8 mouse cellular contexts compared by ENCODE assay signal in the genomic region with DNA sequence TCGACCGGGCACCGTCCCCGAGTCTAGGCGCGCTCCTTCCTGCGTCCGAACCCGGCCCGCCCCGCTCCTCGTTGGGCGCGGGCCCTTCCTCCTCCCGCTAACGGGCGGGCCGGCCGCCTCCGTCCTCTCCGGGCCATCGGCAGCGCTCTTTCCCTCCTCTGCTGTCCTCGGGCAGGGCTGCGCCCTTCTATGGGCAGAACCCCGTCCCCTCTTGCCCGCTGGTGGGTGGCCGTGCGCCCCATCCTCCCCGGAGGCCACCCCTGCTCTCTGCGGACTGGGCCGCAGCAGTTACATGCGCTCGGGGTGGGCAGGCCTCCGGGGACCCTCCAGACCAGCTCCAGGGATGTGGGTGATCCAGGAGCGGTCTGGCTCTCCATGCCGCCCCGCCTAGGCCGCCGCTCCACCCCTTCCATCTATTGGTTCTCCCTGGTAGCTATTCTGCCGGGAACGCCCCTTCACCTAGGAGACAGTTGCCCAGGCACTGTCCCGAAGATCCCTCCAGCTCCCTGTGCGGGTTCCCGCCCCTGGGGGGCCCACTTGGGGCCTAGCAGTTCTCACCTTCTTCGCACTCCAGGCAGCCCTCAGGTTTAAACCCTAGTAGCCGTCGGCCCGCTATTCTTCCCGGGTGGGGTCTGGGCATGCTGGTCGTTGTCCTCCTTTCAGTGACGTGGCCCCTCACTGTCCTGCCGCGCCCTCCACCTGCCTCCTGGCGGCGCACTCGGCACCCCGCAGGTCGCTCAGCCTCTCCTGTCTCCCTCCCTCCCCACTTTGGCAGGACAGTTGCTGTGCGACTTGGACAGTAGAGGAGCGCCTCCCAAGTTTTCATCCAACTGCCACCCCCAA. TPM values are rescaled to one million over a fixed set of nuclear protein-coding genes. Genes with fewer than 3 reads are reported as not detected.
DNase-seq lines count a peak whose midpoint lies in the region; ATAC-seq and TF ChIP-seq lines count a peak whose summit lies in the region.

No protein-coding gene starts in this region.

- H3K4me2 ChIP-seq in kidney, embryonic 15.5 days: peak overlapping the region; percentile 95
- H3K4me2 ChIP-seq in limb, embryonic 15.5 days: peak overlapping the region; percentile 98
- H3K4me2 ChIP-seq in midbrain, postnatal 0 days (ENCODE audit: low read depth, low read length, poor library complexity, severe bottlenecking): peak overlapping the region; percentile 84

- H3K36me3 ChIP-seq in C2C12 (ENCODE audit: control insufficient read depth, insufficient read depth): peaks cover 35% of the 10 kb centered on the region
- peaks cover 38% of the 10 kb centered on the region for H3K36me3 ChIP-seq in heart, embryonic 10.5 days
- H3K36me3 ChIP-seq in kidney, embryonic 15.5 days: peaks cover 38% of the 10 kb centered on the region
- peaks cover 34% of the 10 kb centered on the region for H3K36me3 ChIP-seq in limb, embryonic 15.5 days
- H3K36me3 ChIP-seq in midbrain, postnatal 0 days (ENCODE audit: insufficient read depth, low read length): peaks cover 25% of the 10 kb centered on the region

- H3K79me3 ChIP-seq in C2C12 (ENCODE audit: low read depth): peaks cover 6% of the 10 kb centered on the region

- under 1% methylated on average over 61 of the region's 61 CpGs for WGBS in heart, embryonic 10.5 days
- WGBS in kidney, embryonic 15.5 days: under 1% methylated on average over 57 of the region's 61 CpGs
- under 1% methylated on average over 56 of the region's 61 CpGs for WGBS in limb, embryonic 15.5 days
- under 1% methylated on average over 59 of the region's 61 CpGs for WGBS in midbrain, postnatal 0 days

- peaks cover 23% of the 10 kb centered on the region for H3K79me2 ChIP-seq in C2C12 (ENCODE audit: control insufficient read depth, insufficient read depth)

- TF ChIP-seq POLR2A in embryonic fibroblast, embryonic 13.5 days (IDR thresholded peaks at IDR 0.05; ENCODE audit: low read depth, low read length): peak; percentile 76

- peak overlapping the region; percentile 97 for H3K9ac ChIP-seq in kidney, embryonic 15.5 days
- peak overlapping the region; percentile 87 for H3K9ac ChIP-seq in limb, embryonic 15.5 days
- peak overlapping the region; percentile 98 for H3K9ac ChIP-seq in midbrain, postnatal 0 days (replicated peaks; ENCODE audit: low read length, poor library complexity, severe bottlenecking)

- peak overlapping the region; percentile 97 for H3ac ChIP-seq in C2C12 (ENCODE audit: control insufficient read depth, insufficient read length, low read depth)

- peak overlapping the region; percentile 63 for H3K27ac ChIP-seq in embryonic fibroblast, embryonic 13.5 days (ENCODE audit: insufficient read depth, low read length)
- H3K27ac ChIP-seq in heart, embryonic 10.5 days: peak overlapping the region; percentile 96
- peak overlapping the region; percentile 93 for H3K27ac ChIP-seq in kidney, embryonic 15.5 days
- H3K27ac ChIP-seq in limb, embryonic 15.5 days: peak overlapping the region; percentile 90
- peak overlapping the region; percentile 91 for H3K27ac ChIP-seq in midbrain, postnatal 0 days (ENCODE audit: low read depth, low read length)

- peak; percentile 68 for TF ChIP-seq CTCF in C2C12 (IDR thresholded peaks at IDR 0.05; ENCODE audit: control insufficient read depth, insufficient read depth, insufficient read length)
- peak; percentile 69; the same call in 1 of the 2 replicates for TF ChIP-seq CTCF in embryonic fibroblast, embryonic 13.5 days (IDR thresholded peaks at IDR 0.05; ENCODE audit: borderline replicate concordance, insufficient read depth, low read length)
- TF ChIP-seq CTCF in midbrain, postnatal 0 days (IDR thresholded peaks at IDR 0.05): peak; percentile 62

- H3K4me1 ChIP-seq in embryonic fibroblast, embryonic 13.5 days (ENCODE audit: control insufficient read depth, insufficient read depth, low read length): no peaks in the 10 kb centered on the region
- peaks cover 20% of the 10 kb centered on the region for H3K4me1 ChIP-seq in heart, embryonic 10.5 days
- peaks cover 19% of the 10 kb centered on the region for H3K4me1 ChIP-seq in kidney, embryonic 15.5 days
- H3K4me1 ChIP-seq in limb, embryonic 15.5 days: peaks cover 17% of the 10 kb centered on the region
- peaks cover 5% of the 10 kb centered on the region; the same call in 1 of the 2 replicates for H3K4me1 ChIP-seq in midbrain, postnatal 0 days (ENCODE audit: insufficient read depth, low read length)

- peak; percentile 93 for ATAC-seq in kidney, embryonic 15.5 days (replicated peaks; ENCODE audit: low FRiP score)
- ATAC-seq in limb, embryonic 15.5 days (ENCODE audit: insufficient number of reproducible peaks, low FRiP score, low TSS enrichment, low read depth): peak; percentile 78
- peak; percentile 84 for ATAC-seq in midbrain, postnatal 0 days (ENCODE audit: low FRiP score)

- H3K9me3 ChIP-seq in heart, embryonic 10.5 days: no peaks in the 10 kb centered on the region
- H3K9me3 ChIP-seq in kidney, embryonic 15.5 days (replicated peaks): no peaks in the 10 kb centered on the region
- no peaks in the 10 kb centered on the region for H3K9me3 ChIP-seq in limb, embryonic 15.5 days
- no peaks in the 10 kb centered on the region for H3K9me3 ChIP-seq in midbrain, postnatal 0 days (ENCODE audit: low read length)

- H3K4me3 ChIP-seq in C2C12 (ENCODE audit: insufficient read depth, poor library complexity, severe bottlenecking): peak overlapping the region; percentile 93
- peak overlapping the region; percentile 89 for H3K4me3 ChIP-seq in embryonic fibroblast, embryonic 13.5 days (ENCODE audit: insufficient read depth, low read length)
- H3K4me3 ChIP-seq in heart, embryonic 10.5 days: peak overlapping the region; percentile 99
- peak overlapping the region; percentile 100 for H3K4me3 ChIP-seq in kidney, embryonic 15.5 days (replicated peaks)
- peak overlapping the region; percentile 100 for H3K4me3 ChIP-seq in limb, embryonic 15.5 days
- H3K4me3 ChIP-seq in midbrain, postnatal 0 days (ENCODE audit: low read depth, low read length): peak overlapping the region; percentile 99

- peak; percentile 92 for DNase-seq in brain, adult 2 months (ENCODE audit: low read depth, low spot score)
- peak; percentile 98 for DNase-seq in heart, embryonic 10.5 days (ENCODE audit: low spot score)
- DNase-seq in midbrain, postnatal 0 days (ENCODE audit: low spot score): peak; percentile 86
- peak; percentile 78 to 79 for DNase-seq in spleen, postnatal 14 days (ENCODE audit: low spot score in 2 of 2)

- no peaks in the 10 kb centered on the region for H3K27me3 ChIP-seq in C2C12 (ENCODE audit: control insufficient read depth, insufficient read depth, insufficient read length)
- no peaks in the 10 kb centered on the region for H3K27me3 ChIP-seq in heart, embryonic 10.5 days (ENCODE audit: insufficient read depth, poor library complexity, severe bottlenecking)
- no peaks in the 10 kb centered on the region for H3K27me3 ChIP-seq in kidney, embryonic 15.5 days
- no peaks in the 10 kb centered on the region for H3K27me3 ChIP-seq in limb, embryonic 15.5 days
- H3K27me3 ChIP-seq in midbrain, postnatal 0 days (ENCODE audit: insufficient read depth, low read length): no peaks in the 10 kb centered on the region

TF ChIP-seq in C2C12, 6 proteins besides CTCF, POLR2A, EP300 and RAD21:
- TF ChIP-seq MAX (IDR thresholded peaks at IDR 0.05) (no peak), USF1 (IDR thresholded peaks at IDR 0.05; ENCODE audit: low read depth) (no peak), MYOD1 (IDR thresholded peaks at IDR 0.05; ENCODE audit: control insufficient read depth, insufficient read length, low read depth) (no peak), FOSL1 (IDR thresholded peaks at IDR 0.05; ENCODE audit: insufficient read depth, low read length, poor library complexity, severe bottlenecking) (no peak), CEBPB (IDR thresholded peaks at IDR 0.05; ENCODE audit: low read depth) (no peak), MYOG (IDR thresholded peaks at IDR 0.05; ENCODE audit: control insufficient read depth, extremely low read depth, insufficient read length) (no peak)

RNA-seq across cellular contexts. Expression of gene Odf2, which starts 1.2 kb away (rescaled TPM):
- polyA plus RNA-seq in C2C12 (2012; fragmentation: generic; extraction: Trizol): 31.3 TPM
- polyA plus RNA-seq in embryonic fibroblast, embryonic 13.5 days (2011; ENCODE audit: insufficient read length, low read depth, missing spikeins): 69.8 and 83.2 TPM in 2 replicates
- 77.8 and 82.6 TPM in 2 replicates for polyA plus RNA-seq in heart, embryonic 10.5 days (2016; fragmentation: Nextera tagmentation; extraction: Ambion mirVana)
- polyA plus RNA-seq in kidney, embryonic 15.5 days (2015; fragmentation: Nextera tagmentation; extraction: Ambion mirVana): 72.9 and 81.5 TPM in 2 replicates
- polyA plus RNA-seq in limb, embryonic 15.5 days (2015; fragmentation: Nextera tagmentation; extraction: Ambion mirVana): 49.6 and 52.1 TPM in 2 replicates
- total RNA-seq in midbrain, postnatal 0 days (2014; rRNA removed): 77.0 and 102 TPM in 2 replicates
- polyA plus RNA-seq in midbrain, postnatal 0 days (2015; fragmentation: Nextera tagmentation; extraction: Ambion mirVana): 72.0 and 90.9 TPM in 2 replicates

RNA-seq across cellular contexts. Expression of gene Cercam, which starts 21.2 kb away (rescaled TPM):
- 3.3 TPM for polyA plus RNA-seq in C2C12 (2012; fragmentation: generic; extraction: Trizol)
- 52.3 and 58.2 TPM in 2 replicates for polyA plus RNA-seq in embryonic fibroblast, embryonic 13.5 days (2011; ENCODE audit: insufficient read length, low read depth, missing spikeins)
- 22.8 and 26.7 TPM in 2 replicates for polyA plus RNA-seq in heart, embryonic 10.5 days (2016; fragmentation: Nextera tagmentation; extraction: Ambion mirVana)
- 19.4 and 21.5 TPM in 2 replicates for polyA plus RNA-seq in kidney, embryonic 15.5 days (2015; fragmentation: Nextera tagmentation; extraction: Ambion mirVana)
- 53.1 and 64.1 TPM in 2 replicates for polyA plus RNA-seq in limb, embryonic 15.5 days (2015; fragmentation: Nextera tagmentation; extraction: Ambion mirVana)
- total RNA-seq in midbrain, postnatal 0 days (2014; rRNA removed): 21.4 and 28.0 TPM in 2 replicates
- polyA plus RNA-seq in midbrain, postnatal 0 days (2015; fragmentation: Nextera tagmentation; extraction: Ambion mirVana): 22.8 and 26.0 TPM in 2 replicates

RNA-seq across cellular contexts. Expression of gene Gle1, which starts 45.0 kb away (rescaled TPM):
- 30.2 TPM for polyA plus RNA-seq in C2C12 (2012; fragmentation: generic; extraction: Trizol)
- 33.0 and 42.4 TPM in 2 replicates for polyA plus RNA-seq in embryonic fibroblast, embryonic 13.5 days (2011; ENCODE audit: insufficient read length, low read depth, missing spikeins)
- 50.0 and 61.3 TPM in 2 replicates for polyA plus RNA-seq in heart, embryonic 10.5 days (2016; fragmentation: Nextera tagmentation; extraction: Ambion mirVana)
- polyA plus RNA-seq in kidney, embryonic 15.5 days (2015; fragmentation: Nextera tagmentation; extraction: Ambion mirVana): 60.1 and 65.5 TPM in 2 replicates
- 58.0 and 59.5 TPM in 2 replicates for polyA plus RNA-seq in limb, embryonic 15.5 days (2015; fragmentation: Nextera tagmentation; extraction: Ambion mirVana)
- total RNA-seq in midbrain, postnatal 0 days (2014; rRNA removed): 37.7 and 45.5 TPM in 2 replicates
- 55.0 and 56.0 TPM in 2 replicates for polyA plus RNA-seq in midbrain, postnatal 0 days (2015; fragmentation: Nextera tagmentation; extraction: Ambion mirVana)

Comparison
In these comparisons a context has a peak if more than half of its experiments do, and no peak if none do; other contexts are left out.
1. Peak in every context shown above with its lines: DNase-seq, ATAC-seq, H3K4me3 ChIP-seq and H3K27ac ChIP-seq.